Mouse (Mus musculus): ENCODE data around the gene Osbpl10. TPM values are rescaled to one million over a fixed set of nuclear protein-coding genes. Genes with fewer than 3 reads are reported as not detected.

Osbpl10 gene
- polyA plus RNA-seq, 1 experiment, result 1.7 TPM

- TF ChIP-seq TCF12 (IDR thresholded peaks at IDR 0.05; ENCODE audit: insufficient read depth, poor library complexity, severe bottlenecking) (no peak), TCF3 (IDR thresholded peaks at IDR 0.05; ENCODE audit: insufficient read length, low read depth) (no peak), MYOG (IDR thresholded peaks at IDR 0.05; ENCODE audit: control insufficient read depth in 1 of 3, insufficient read depth in 1 of 3, insufficient read length in 2 of 3, low read depth in 2 of 3) (no peak)
- Histone ChIP-seq H3K4me2 (ENCODE audit: low read depth) (no peak overlapping the region), H3K27me3 (ENCODE audit: control insufficient read depth, insufficient read depth, insufficient read length) (no peaks in the 10 kb centered on the region)
Measured at GRCm38 (mm10) chr9:114999771-115000146, 21.4 kb downstream of the Osbpl10 start.

DNA sequence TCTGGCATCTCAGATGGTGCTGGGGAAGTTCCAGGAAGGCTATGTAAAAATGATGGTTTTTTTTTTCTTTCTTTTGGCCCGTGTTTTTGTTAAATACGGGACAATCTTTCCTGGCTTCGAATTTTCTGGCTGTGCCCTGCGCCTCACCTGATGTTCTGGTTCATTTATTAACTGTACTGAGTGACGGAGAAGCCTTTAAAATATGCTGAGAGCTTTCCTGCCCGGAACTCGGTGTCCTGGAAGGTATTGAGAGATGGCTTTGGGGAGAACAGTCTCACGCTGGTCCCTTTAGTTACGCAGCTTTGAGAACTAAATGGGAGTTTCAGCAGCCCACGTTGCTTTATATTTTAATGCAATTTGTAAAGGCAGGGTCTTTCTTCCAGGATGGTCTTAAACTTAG, 27.1 kb downstream of the Osbpl10 start:
- H3K36me3 ChIP-seq (ENCODE audit: control insufficient read depth, insufficient read depth), result no peaks in the 10 kb centered on the region
- no peak for TF ChIP-seq POLR2AphosphoS2 (IDR thresholded peaks at IDR 0.05; ENCODE audit: insufficient read length, low read depth)
- no peak overlapping the region for H3ac ChIP-seq (ENCODE audit: control insufficient read depth, insufficient read length)
- no peaks in the 10 kb centered on the region for H3K27me3 ChIP-seq (ENCODE audit: control insufficient read depth, insufficient read depth, insufficient read length)
- no peaks in the 10 kb centered on the region for H3K79me2 ChIP-seq (ENCODE audit: control insufficient read depth, insufficient read depth)
- H3K4me3 ChIP-seq, result no peak overlapping the region
- H3K4me2 ChIP-seq (ENCODE audit: low read depth), result no peak overlapping the region

More at GRCm38 (mm10) chr9:114999771-115000146, 21.4 kb downstream of the Osbpl10 start:
- Histone ChIP-seq H3K4me3 (no peak overlapping the region), H3ac (ENCODE audit: control insufficient read depth, insufficient read length) (no peak overlapping the region), H3K79me2 (ENCODE audit: control insufficient read depth, insufficient read depth) (no peaks in the 10 kb centered on the region), H3K36me3 (ENCODE audit: control insufficient read depth, insufficient read depth) (no peaks in the 10 kb centered on the region)

GRCm38 (mm10) chr9:115007776-115008175, 29.4 kb downstream of the Osbpl10 start:
- Histone ChIP-seq H3K4me3 (no peak overlapping the region), H3K79me2 (ENCODE audit: control insufficient read depth, insufficient read depth) (no peaks in the 10 kb centered on the region), H3ac (ENCODE audit: control insufficient read depth, insufficient read length) (no peak overlapping the region), H3K4me2 (ENCODE audit: low read depth) (no peak overlapping the region), H3K27me3 (ENCODE audit: control insufficient read depth, insufficient read depth, insufficient read length) (no peaks in the 10 kb centered on the region), H3K36me3 (ENCODE audit: control insufficient read depth, insufficient read depth) (no peaks in the 10 kb centered on the region)
- no peak for TF ChIP-seq TCF12 (IDR thresholded peaks at IDR 0.05; ENCODE audit: insufficient read depth, poor library complexity, severe bottlenecking)
- TF ChIP-seq MYOD1 (IDR thresholded peaks at IDR 0.05; ENCODE audit: control insufficient read depth in 1 of 3, insufficient read length in 2 of 3, low read depth in 2 of 3), result no peak
- no peak for TF ChIP-seq POLR2AphosphoS2 (IDR thresholded peaks at IDR 0.05; ENCODE audit: insufficient read length, low read depth)
- no peak for TF ChIP-seq TCF3 (IDR thresholded peaks at IDR 0.05; ENCODE audit: insufficient read length, low read depth)
- no peak for TF ChIP-seq SRF (IDR thresholded peaks at IDR 0.05; ENCODE audit: control insufficient read depth, insufficient read length, low read depth)
- TF ChIP-seq MYOG (IDR thresholded peaks at IDR 0.05; ENCODE audit: control insufficient read depth in 1 of 3, insufficient read depth in 1 of 3, insufficient read length in 2 of 3, low read depth in 2 of 3), result no peak
- no peak for TF ChIP-seq CEBPB (IDR thresholded peaks at IDR 0.05; ENCODE audit: insufficient read depth, poor library complexity, severe bottlenecking)
- no peak for TF ChIP-seq MAX (IDR thresholded peaks at IDR 0.05; ENCODE audit: low read depth)
- TF ChIP-seq USF1 (IDR thresholded peaks at IDR 0.05; ENCODE audit: low read depth), result no peak
- TF ChIP-seq POLR2A (IDR thresholded peaks at IDR 0.05; ENCODE audit: insufficient read length, low read depth), result no peak
- no peak for TF ChIP-seq REST (IDR thresholded peaks at IDR 0.05; ENCODE audit: insufficient read depth, insufficient read length)
- no peak for TF ChIP-seq E2F4 (IDR thresholded peaks at IDR 0.05; ENCODE audit: insufficient read depth)

DNA sequence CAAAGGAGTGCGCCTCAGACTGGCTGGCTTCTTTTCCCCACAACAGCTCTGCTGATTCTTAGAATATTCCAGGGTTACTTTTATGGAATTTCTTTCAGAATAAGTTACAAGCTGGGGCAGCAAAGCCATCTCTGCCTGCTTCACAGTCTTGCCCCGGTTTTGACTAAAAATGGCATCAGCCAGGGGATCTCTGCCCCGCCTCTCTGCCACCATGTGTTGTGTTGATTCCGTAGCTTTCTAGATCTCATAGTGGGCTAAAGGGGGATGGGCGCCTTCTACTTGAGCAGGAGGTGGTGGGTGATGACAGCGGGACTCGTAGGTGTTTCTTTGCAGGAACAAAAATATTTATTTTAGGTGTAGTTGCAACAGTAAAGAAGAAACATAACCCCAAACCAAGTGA, 29.8 kb downstream of the Osbpl10 start:
- Histone ChIP-seq H3ac (ENCODE audit: control insufficient read depth, insufficient read length) (no peak overlapping the region), H3K36me3 (ENCODE audit: control insufficient read depth, insufficient read depth) (no peaks in the 10 kb centered on the region)

DNA sequence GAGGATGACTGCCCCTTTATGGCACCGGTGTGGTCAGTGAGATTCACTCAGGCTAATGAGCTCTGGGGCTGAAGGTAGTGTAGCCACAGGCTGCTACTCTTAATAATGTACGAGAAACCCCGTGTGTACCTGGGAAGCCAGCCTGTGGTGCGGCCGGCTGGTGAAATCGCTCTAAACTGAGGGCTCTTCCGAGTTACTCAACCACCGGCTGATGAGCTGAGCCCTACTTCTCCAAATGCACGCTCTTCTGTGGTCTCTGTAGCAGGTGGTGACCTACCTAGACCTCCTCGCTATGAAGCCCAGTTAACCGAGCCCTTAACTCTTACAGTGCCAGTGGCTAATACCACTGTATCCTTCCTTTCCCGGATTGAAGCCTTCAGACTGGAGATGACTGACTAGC, 34.0 kb downstream of the Osbpl10 start:
- TF ChIP-seq REST (IDR thresholded peaks at IDR 0.05; ENCODE audit: insufficient read depth, insufficient read length) (no peak), SRF (IDR thresholded peaks at IDR 0.05; ENCODE audit: control insufficient read depth, insufficient read length, low read depth) (no peak), MYOG (IDR thresholded peaks at IDR 0.05; ENCODE audit: control insufficient read depth in 1 of 3, insufficient read depth in 1 of 3, insufficient read length in 2 of 3, low read depth in 2 of 3) (no peak), TCF3 (IDR thresholded peaks at IDR 0.05; ENCODE audit: insufficient read length, low read depth) (no peak), TCF12 (IDR thresholded peaks at IDR 0.05; ENCODE audit: insufficient read depth, poor library complexity, severe bottlenecking) (no peak), E2F4 (IDR thresholded peaks at IDR 0.05; ENCODE audit: insufficient read depth) (no peak), POLR2AphosphoS2 (IDR thresholded peaks at IDR 0.05; ENCODE audit: insufficient read length, low read depth) (no peak), POLR2A (IDR thresholded peaks at IDR 0.05; ENCODE audit: insufficient read length, low read depth) (no peak), MYOD1 (IDR thresholded peaks at IDR 0.05; ENCODE audit: control insufficient read depth in 1 of 3, insufficient read length in 2 of 3, low read depth in 2 of 3) (no peak), MAX (IDR thresholded peaks at IDR 0.05; ENCODE audit: low read depth) (no peak), CEBPB (IDR thresholded peaks at IDR 0.05; ENCODE audit: insufficient read depth, poor library complexity, severe bottlenecking) (no peak), USF1 (IDR thresholded peaks at IDR 0.05; ENCODE audit: low read depth) (no peak)

More for the DNA sequence above, 29.8 kb downstream of the Osbpl10 start:
- Histone ChIP-seq H3K27me3 (ENCODE audit: control insufficient read depth, insufficient read depth, insufficient read length) (no peaks in the 10 kb centered on the region), H3K4me3 (no peak overlapping the region), H3K4me2 (ENCODE audit: low read depth) (no peak overlapping the region), H3K79me2 (ENCODE audit: control insufficient read depth, insufficient read depth) (no peaks in the 10 kb centered on the region)
- TF ChIP-seq REST (IDR thresholded peaks at IDR 0.05; ENCODE audit: insufficient read depth, insufficient read length), result no peak
- TF ChIP-seq USF1 (IDR thresholded peaks at IDR 0.05; ENCODE audit: low read depth), result no peak
- no peak for TF ChIP-seq E2F4 (IDR thresholded peaks at IDR 0.05; ENCODE audit: insufficient read depth)
- TF ChIP-seq MAX (IDR thresholded peaks at IDR 0.05; ENCODE audit: low read depth), result no peak
- no peak for TF ChIP-seq POLR2AphosphoS2 (IDR thresholded peaks at IDR 0.05; ENCODE audit: insufficient read length, low read depth)
- TF ChIP-seq TCF12 (IDR thresholded peaks at IDR 0.05; ENCODE audit: insufficient read depth, poor library complexity, severe bottlenecking), result no peak
- TF ChIP-seq CEBPB (IDR thresholded peaks at IDR 0.05; ENCODE audit: insufficient read depth, poor library complexity, severe bottlenecking), result no peak
- no peak for TF ChIP-seq TCF3 (IDR thresholded peaks at IDR 0.05; ENCODE audit: insufficient read length, low read depth)
- no peak for TF ChIP-seq MYOD1 (IDR thresholded peaks at IDR 0.05; ENCODE audit: control insufficient read depth in 1 of 3, insufficient read length in 2 of 3, low read depth in 2 of 3)
- TF ChIP-seq MYOG (IDR thresholded peaks at IDR 0.05; ENCODE audit: control insufficient read depth in 1 of 3, insufficient read depth in 1 of 3, insufficient read length in 2 of 3, low read depth in 2 of 3), result no peak
- no peak for TF ChIP-seq POLR2A (IDR thresholded peaks at IDR 0.05; ENCODE audit: insufficient read length, low read depth)
- TF ChIP-seq SRF (IDR thresholded peaks at IDR 0.05; ENCODE audit: control insufficient read depth, insufficient read length, low read depth), result no peak

More for the DNA sequence above, 34.0 kb downstream of the Osbpl10 start:
- H3K36me3 ChIP-seq (ENCODE audit: control insufficient read depth, insufficient read depth), result no peaks in the 10 kb centered on the region
- no peak overlapping the region for H3K4me3 ChIP-seq
- no peaks in the 10 kb centered on the region for H3K79me2 ChIP-seq (ENCODE audit: control insufficient read depth, insufficient read depth)
- no peak overlapping the region for H3K4me2 ChIP-seq (ENCODE audit: low read depth)
- no peak overlapping the region for H3ac ChIP-seq (ENCODE audit: control insufficient read depth, insufficient read length)
- no peaks in the 10 kb centered on the region for H3K27me3 ChIP-seq (ENCODE audit: control insufficient read depth, insufficient read depth, insufficient read length)

Measured in myocyte (in vitro differentiated cells).